Mouse (Mus musculus) neural tube, embryonic 11.5 days (tissue): Measurements from ENCODE around the gene Syde1. TPM values are rescaled to one million over a fixed set of nuclear protein-coding genes. Genes with fewer than 3 reads are reported as not detected.
A peak's percentile ranks its signal among the peaks of the same experiment; 100 is the strongest.

Experiments
- ATAC-seq: fragments of 200-750 bp; cut with Nextera tagmentation; 2 replicates; pipeline ENCODE4 v1.8.0; 2017; ENCODE audit warnings: moderate number of reproducible peaks, mild to moderate bottlenecking, moderate TSS enrichment, moderate library complexity; ENCODE audit not compliant: insufficient read depth, low FRiP score, low TSS enrichment
- DNase-seq: peaks from one replicate; pipeline ENCODE4 v3.0.0-alpha.2; 2015; ENCODE audit warnings: low spot score
- H3K27ac ChIP-seq: fragments of 300-500 bp; sonication (generic); 2 replicates; pipeline ENCODE4 v1.5.1; 2014; ENCODE audit warnings: low read depth, mild to moderate bottlenecking, low read length
- H3K27me3 ChIP-seq: fragments of 300-500 bp; sonication (generic); 2 replicates; pipeline ENCODE4 v1.6.1; 2014; ENCODE audit warnings: mild to moderate bottlenecking, low read length, mixed read lengths; ENCODE audit not compliant: control insufficient read depth, insufficient read depth
- H3K36me3 ChIP-seq: fragments of 300-500 bp; sonication (generic); 2 replicates; pipeline ENCODE4 v1.6.1; 2014; ENCODE audit warnings: mild to moderate bottlenecking, low read length, moderate library complexity, mixed read lengths; ENCODE audit not compliant: control insufficient read depth, insufficient read depth
- H3K4me1 ChIP-seq: fragments of 300-500 bp; sonication (generic); 2 replicates; pipeline ENCODE4 v1.6.1; 2014; ENCODE audit warnings: low read length, mixed read lengths; ENCODE audit not compliant: control insufficient read depth, insufficient read depth
- H3K4me2 ChIP-seq: fragments of 300-500 bp; sonication (generic); 2 replicates; pipeline ENCODE4 v1.6.1; 2014; ENCODE audit warnings: low read depth, mild to moderate bottlenecking, moderate library complexity
- H3K4me3 ChIP-seq: fragments of 300-500 bp; sonication (generic); 2 replicates; pipeline ENCODE4 v1.5.1; 2014; ENCODE audit warnings: low read depth, low read length
- H3K9ac ChIP-seq: fragments of 300-500 bp; sonication (generic); 2 replicates; pipeline ENCODE4 v1.6.1; 2014; ENCODE audit warnings: mild to moderate bottlenecking, low read length
- H3K9me3 ChIP-seq: fragments of 300-500 bp; sonication (generic); 2 replicates; pipeline ENCODE4 v1.6.1; 2016; ENCODE audit warnings: low read length; ENCODE audit not compliant: control insufficient read depth
- WGBS: fragments of 180-500 bp; shearing (Covaris S2); extraction: QIAGEN DNeasy Blood & Tissue Kit; methylation state at CpG from one replicate; pipeline ENCODE4 v1.1.7; 2014; 5-methylcytosine and 5-hydroxymethylcytosine counted together
- polyA plus RNA-seq: library from polyadenylated mRNA; unstranded; fragments of >200 nt; fragmentation: Nextera tagmentation; extraction: Ambion mirVana; gene quantifications from 2 replicates; pipeline ENCODE4 v1.2.1, GENCODE M21; 2014

The Syde1 gene
- polyA plus RNA-seq, 1 experiment from 2014 or later: 14.0 TPM

GRCm38 (mm10) chr10:78594157-78594556 lies 2.4 kb upstream of the Syde1 start:
- Histone ChIP-seq H3K4me3 (no peak overlapping the region), H3K4me2 (no peak overlapping the region), H3K4me1 (no peaks in the 10 kb centered on the region), H3K9me3 (no peaks in the 10 kb centered on the region), H3K27ac (no peak overlapping the region), H3K9ac (no peak overlapping the region), H3K36me3 (no peaks in the 10 kb centered on the region; the same call in 1 of the 2 replicates), H3K27me3 (no peaks in the 10 kb centered on the region)
- no peak for ATAC-seq
- WGBS: 86% methylated on average over 6 of the region's 6 CpGs
- no peak for DNase-seq

- 90% methylated on average over 5 of the region's 5 CpGs for WGBS
- Histone ChIP-seq H3K9me3 (no peaks in the 10 kb centered on the region), H3K4me1 (no peaks in the 10 kb centered on the region), H3K27me3 (no peaks in the 10 kb centered on the region), H3K9ac (no peak overlapping the region), H3K36me3 (peaks cover 2% of the 10 kb centered on the region; the same call in 1 of the 2 replicates), H3K27ac (no peak overlapping the region), H3K4me3 (no peak overlapping the region), H3K4me2 (no peak overlapping the region)
- ATAC-seq: no peak
- DNase-seq: no peak
Measured at GRCm38 (mm10) chr10:78593736-78594135, 2.0 kb upstream of the Syde1 start.

GRCm38 (mm10) chr10:78592856-78593379 lies 1.2 kb upstream of the Syde1 start:
- 85% methylated on average over 4 of the region's 4 CpGs for WGBS
- H3K27me3 ChIP-seq: no peaks in the 10 kb centered on the region
- H3K9ac ChIP-seq: no peak overlapping the region
- H3K27ac ChIP-seq: no peak overlapping the region
- H3K4me1 ChIP-seq: no peaks in the 10 kb centered on the region
- no peaks in the 10 kb centered on the region for H3K9me3 ChIP-seq
- ATAC-seq (no peak), DNase-seq (no peak)
- H3K36me3 ChIP-seq: peaks cover 2% of the 10 kb centered on the region; the same call in 1 of the 2 replicates
- no peak overlapping the region for H3K4me3 ChIP-seq
- no peak overlapping the region for H3K4me2 ChIP-seq

GRCm38 (mm10) chr10:78590744-78591143 lies 1.0 kb downstream of the Syde1 start:
- WGBS: 49% methylated on average over 9 of the region's 9 CpGs
- ATAC-seq (no peak), DNase-seq (no peak)
- Histone ChIP-seq H3K36me3 (peaks cover 8% of the 10 kb centered on the region), H3K9ac (no peak overlapping the region), H3K4me1 (no peaks in the 10 kb centered on the region), H3K27ac (no peak overlapping the region), H3K9me3 (no peaks in the 10 kb centered on the region), H3K27me3 (no peaks in the 10 kb centered on the region), H3K4me2 (peak overlapping the region; percentile 82), H3K4me3 (peak overlapping the region; percentile 63)

GRCm38 (mm10) chr10:78589901-78590300 lies 1.9 kb downstream of the Syde1 start:
- Histone ChIP-seq H3K4me3 (no peak overlapping the region), H3K4me1 (no peaks in the 10 kb centered on the region), H3K27ac (no peak overlapping the region), H3K9me3 (no peaks in the 10 kb centered on the region), H3K36me3 (peaks cover 15% of the 10 kb centered on the region), H3K4me2 (no peak overlapping the region), H3K27me3 (no peaks in the 10 kb centered on the region), H3K9ac (no peak overlapping the region)
- DNase-seq (no peak), ATAC-seq (no peak)
- WGBS: 94% methylated on average over 8 of the region's 8 CpGs

GRCm38 (mm10) chr10:78589291-78589690 lies 2.5 kb downstream of the Syde1 start:
- H3K36me3 ChIP-seq: peaks cover 17% of the 10 kb centered on the region
- no peak overlapping the region for H3K4me3 ChIP-seq
- no peak overlapping the region for H3K9ac ChIP-seq
- no peaks in the 10 kb centered on the region for H3K27me3 ChIP-seq
- 96% methylated on average over 18 of the region's 18 CpGs for WGBS
- no peaks in the 10 kb centered on the region for H3K4me1 ChIP-seq
- H3K27ac ChIP-seq: no peak overlapping the region
- no peaks in the 10 kb centered on the region for H3K9me3 ChIP-seq
- ATAC-seq: no peak
- no peak for DNase-seq
- no peak overlapping the region for H3K4me2 ChIP-seq

GRCm38 (mm10) chr10:78586026-78586425 lies 5.7 kb downstream of the Syde1 start:
- peaks cover 18% of the 10 kb centered on the region for H3K36me3 ChIP-seq
- 97% methylated on average over 13 of the region's 13 CpGs for WGBS
- no peak overlapping the region for H3K4me3 ChIP-seq
- H3K9me3 ChIP-seq: no peaks in the 10 kb centered on the region
- no peak overlapping the region for H3K9ac ChIP-seq
- no peak overlapping the region for H3K4me2 ChIP-seq
- DNase-seq: no peak
- no peak for ATAC-seq
- no peaks in the 10 kb centered on the region for H3K27me3 ChIP-seq
- H3K27ac ChIP-seq: no peak overlapping the region
- H3K4me1 ChIP-seq: no peaks in the 10 kb centered on the region

GRCm38 (mm10) chr10:78585606-78586005 lies 6.2 kb downstream of the Syde1 start:
- no peak overlapping the region for H3K27ac ChIP-seq
- peaks cover 19% of the 10 kb centered on the region for H3K36me3 ChIP-seq
- 86% methylated on average over 22 of the region's 22 CpGs for WGBS

GRCm38 (mm10) chr10:78584996-78585395 lies 6.8 kb downstream of the Syde1 start:
- 96% methylated on average over 1 of the region's 1 CpGs for WGBS
- Histone ChIP-seq H3K9ac (no peak overlapping the region), H3K4me2 (no peak overlapping the region), H3K4me1 (no peaks in the 10 kb centered on the region), H3K27ac (no peak overlapping the region), H3K9me3 (no peaks in the 10 kb centered on the region), H3K36me3 (peaks cover 19% of the 10 kb centered on the region), H3K27me3 (no peaks in the 10 kb centered on the region), H3K4me3 (no peak overlapping the region)
- no peak for DNase-seq
- no peak for ATAC-seq

More at GRCm38 (mm10) chr10:78585606-78586005, 6.2 kb downstream of the Syde1 start:
- Histone ChIP-seq H3K9me3 (no peaks in the 10 kb centered on the region), H3K27me3 (no peaks in the 10 kb centered on the region), H3K4me3 (no peak overlapping the region), H3K4me2 (no peak overlapping the region), H3K4me1 (no peaks in the 10 kb centered on the region), H3K9ac (no peak overlapping the region)
- no peak for DNase-seq
- no peak for ATAC-seq
